Mouse (Mus musculus): ENCODE measurements around the gene Lrrc74b. TPM values are rescaled to one million over a fixed set of nuclear protein-coding genes. Genes with fewer than 3 reads are reported as not detected.

The Lrrc74b gene
- polyA plus RNA-seq, 1 experiment from 2014 or later: 0.44 TPM

DNA sequence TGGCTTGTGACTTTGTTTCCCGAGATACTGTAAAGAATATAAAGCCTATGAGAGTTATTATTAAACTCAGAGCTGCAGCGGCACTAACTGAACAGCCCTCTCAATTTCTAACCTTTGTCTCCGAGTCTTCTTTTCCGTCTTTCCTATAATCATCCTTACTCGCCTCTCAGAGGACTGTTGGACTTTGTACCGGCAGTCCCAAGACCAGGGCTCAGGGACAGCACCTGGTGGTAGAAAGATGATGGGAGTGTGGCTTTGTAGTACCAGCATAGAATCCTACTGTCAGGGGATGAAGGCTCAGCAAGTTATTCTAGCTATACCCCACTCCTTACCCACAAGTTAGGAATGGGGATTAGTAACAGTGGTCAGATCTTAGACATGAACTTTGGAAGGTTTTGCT is 34.8 kb downstream of the Lrrc74b start:
- peak; percentile 28; the same call in 1 of the 2 replicates for ATAC-seq
- TF ChIP-seq CTCF (IDR thresholded peaks at IDR 0.05; ENCODE audit: low read depth): peak; percentile 63
- Histone ChIP-seq H3K36me3 (ENCODE audit: control insufficient read depth, insufficient read depth) (peaks cover 68% of the 10 kb centered on the region), H3K9ac (ENCODE audit: low read depth, low read length) (no peak overlapping the region), H3K27me3 (replicated peaks; ENCODE audit: control insufficient read depth, insufficient read depth, low read length) (no peaks in the 10 kb centered on the region), H3K4me1 (replicated peaks; ENCODE audit: control insufficient read depth, insufficient read depth, low read length) (no peaks in the 10 kb centered on the region), H3K4me3 (ENCODE audit: low read depth, low read length) (no peak overlapping the region), H3K9me3 (ENCODE audit: control insufficient read depth) (no peaks in the 10 kb centered on the region), H3K4me2 (replicated peaks; ENCODE audit: low read depth) (no peak overlapping the region), H3K27ac (ENCODE audit: low read depth, low read length) (peak overlapping the region; percentile 70; the same call in 1 of the 2 replicates)
- 49% methylated on average over 6 of the region's 6 CpGs for WGBS

DNA sequence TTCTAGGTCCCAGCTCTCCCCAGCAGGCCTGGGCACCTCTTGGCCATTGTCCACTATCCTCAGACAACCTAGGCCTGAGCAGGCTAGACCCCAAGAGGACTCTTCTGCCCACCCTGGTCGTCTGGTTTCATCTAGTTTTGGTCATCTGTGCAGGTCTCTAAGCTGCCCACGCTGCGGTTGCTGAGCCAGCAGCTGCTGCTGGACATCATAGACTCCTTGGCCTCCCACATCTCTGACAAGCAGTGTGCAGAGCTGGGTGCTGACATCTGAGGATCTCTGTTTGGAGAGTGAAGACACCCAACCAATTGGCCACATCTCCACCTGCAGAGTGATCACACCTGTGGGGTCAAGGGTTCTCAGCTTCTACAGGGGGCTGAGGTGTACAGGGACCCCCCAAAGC is 35.5 kb downstream of the Lrrc74b start:
- ATAC-seq: no peak
- Histone ChIP-seq H3K4me3 (ENCODE audit: low read depth, low read length) (no peak overlapping the region), H3K9ac (ENCODE audit: low read depth, low read length) (no peak overlapping the region), H3K27ac (ENCODE audit: low read depth, low read length) (peak overlapping the region; percentile 70), H3K4me2 (replicated peaks; ENCODE audit: low read depth) (no peak overlapping the region), H3K4me1 (replicated peaks; ENCODE audit: control insufficient read depth, insufficient read depth, low read length) (no peaks in the 10 kb centered on the region), H3K36me3 (ENCODE audit: control insufficient read depth, insufficient read depth) (peaks cover 75% of the 10 kb centered on the region), H3K27me3 (replicated peaks; ENCODE audit: control insufficient read depth, insufficient read depth, low read length) (no peaks in the 10 kb centered on the region), H3K9me3 (ENCODE audit: control insufficient read depth) (no peaks in the 10 kb centered on the region)
- no peak for TF ChIP-seq CTCF (IDR thresholded peaks at IDR 0.05; ENCODE audit: low read depth)
- WGBS: 78% methylated on average over 3 of the region's 3 CpGs

DNA sequence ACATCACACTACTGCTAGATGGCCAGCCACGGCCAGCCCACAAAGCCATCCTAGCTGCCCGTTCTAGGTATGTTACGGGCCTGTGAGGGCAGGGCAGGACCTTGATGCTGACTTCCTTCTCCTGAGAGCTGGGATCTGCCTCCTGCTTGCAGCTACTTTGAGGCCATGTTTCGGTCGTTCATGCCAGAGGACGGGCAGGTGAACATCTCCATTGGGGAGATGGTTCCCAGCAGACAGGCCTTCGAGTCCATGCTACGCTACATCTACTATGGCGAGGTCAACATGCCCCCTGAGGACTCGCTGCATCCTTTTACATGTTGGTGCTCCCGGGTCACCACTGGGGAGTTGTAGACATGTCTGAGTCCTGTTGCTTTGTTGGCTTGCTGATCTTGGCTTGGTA is 36.9 kb downstream of the Lrrc74b start:
- no peaks in the 10 kb centered on the region for H3K27me3 ChIP-seq (replicated peaks; ENCODE audit: control insufficient read depth, insufficient read depth, low read length)
- no peak for ATAC-seq
- H3K27ac ChIP-seq (ENCODE audit: low read depth, low read length): no peak overlapping the region
- no peak overlapping the region for H3K4me3 ChIP-seq (ENCODE audit: low read depth, low read length)
- WGBS: 94% methylated on average over 11 of the region's 11 CpGs
- TF ChIP-seq CTCF (IDR thresholded peaks at IDR 0.05; ENCODE audit: low read depth): no peak
- H3K9me3 ChIP-seq (ENCODE audit: control insufficient read depth): no peaks in the 10 kb centered on the region
- H3K4me1 ChIP-seq (replicated peaks; ENCODE audit: control insufficient read depth, insufficient read depth, low read length): no peaks in the 10 kb centered on the region
- no peak overlapping the region for H3K9ac ChIP-seq (ENCODE audit: low read depth, low read length)
- peaks cover 89% of the 10 kb centered on the region for H3K36me3 ChIP-seq (ENCODE audit: control insufficient read depth, insufficient read depth)
- H3K4me2 ChIP-seq (replicated peaks; ENCODE audit: low read depth): no peak overlapping the region

DNA sequence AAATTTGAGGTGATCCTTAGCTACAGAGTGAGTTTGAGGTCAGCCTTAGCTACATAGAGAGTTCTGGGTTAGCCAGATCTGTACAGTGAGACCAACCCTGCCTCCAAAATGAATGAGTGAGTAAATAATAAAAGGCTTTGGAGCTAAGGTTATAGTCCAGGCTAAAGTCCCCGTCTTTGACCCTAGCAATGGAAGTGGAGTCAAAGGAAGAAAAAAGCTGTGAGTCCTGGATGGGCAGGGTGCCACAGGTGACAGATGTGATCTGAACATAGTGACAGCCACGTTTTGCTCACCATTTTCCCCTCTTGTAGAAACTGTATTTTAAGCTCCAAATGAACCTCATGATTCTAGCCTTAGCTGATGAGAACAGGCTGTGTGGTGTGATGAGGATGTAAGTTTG is 42.1 kb downstream of the Lrrc74b start:
- Histone ChIP-seq H3K4me3 (ENCODE audit: low read depth, low read length) (no peak overlapping the region), H3K4me2 (replicated peaks; ENCODE audit: low read depth) (no peak overlapping the region), H3K9ac (ENCODE audit: low read depth, low read length) (no peak overlapping the region), H3K27me3 (replicated peaks; ENCODE audit: control insufficient read depth, insufficient read depth, low read length) (no peaks in the 10 kb centered on the region), H3K27ac (ENCODE audit: low read depth, low read length) (no peak overlapping the region), H3K36me3 (ENCODE audit: control insufficient read depth, insufficient read depth) (peaks cover 86% of the 10 kb centered on the region), H3K4me1 (replicated peaks; ENCODE audit: control insufficient read depth, insufficient read depth, low read length) (no peaks in the 10 kb centered on the region), H3K9me3 (ENCODE audit: control insufficient read depth) (no peaks in the 10 kb centered on the region)
- no peak for ATAC-seq
- TF ChIP-seq CTCF (IDR thresholded peaks at IDR 0.05; ENCODE audit: low read depth): no peak
- WGBS: 75% methylated on average over 2 of the region's 2 CpGs

DNA sequence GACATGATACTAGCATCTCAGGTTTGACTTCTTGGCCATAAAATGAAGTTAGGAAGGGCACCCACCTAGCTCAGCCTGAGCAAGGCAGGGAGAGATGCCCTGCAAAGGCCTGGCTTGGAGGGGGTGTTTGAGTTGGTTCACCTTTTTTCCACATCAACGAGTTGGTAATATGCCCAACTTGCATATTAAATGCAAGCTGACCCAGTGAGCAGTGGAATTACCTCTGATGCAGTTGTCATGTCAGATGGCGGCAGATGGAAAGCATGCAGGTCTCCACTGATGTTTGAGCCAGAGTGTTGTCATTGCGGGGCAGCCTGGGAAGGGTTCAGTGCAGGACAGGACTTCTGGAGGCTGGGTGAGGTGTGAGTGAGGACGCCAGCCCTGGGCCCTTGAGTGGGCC is 49.6 kb downstream of the Lrrc74b start:
- TF ChIP-seq CTCF (IDR thresholded peaks at IDR 0.05; ENCODE audit: low read depth): no peak
- Histone ChIP-seq H3K27ac (ENCODE audit: low read depth, low read length) (peak overlapping the region; percentile 88), H3K4me3 (ENCODE audit: low read depth, low read length) (no peak overlapping the region), H3K9ac (ENCODE audit: low read depth, low read length) (0 out of 2 replicates have a peak overlapping the region, but pooled peaks have one; percentile 17), H3K4me2 (replicated peaks; ENCODE audit: low read depth) (peak overlapping the region; percentile 79), H3K36me3 (ENCODE audit: control insufficient read depth, insufficient read depth) (peaks cover 36% of the 10 kb centered on the region), H3K4me1 (replicated peaks; ENCODE audit: control insufficient read depth, insufficient read depth, low read length) (peaks cover 21% of the 10 kb centered on the region), H3K9me3 (ENCODE audit: control insufficient read depth) (no peaks in the 10 kb centered on the region), H3K27me3 (replicated peaks; ENCODE audit: control insufficient read depth, insufficient read depth, low read length) (no peaks in the 10 kb centered on the region)
- WGBS: 88% methylated on average over 4 of the region's 4 CpGs
- ATAC-seq: no peak

DNA sequence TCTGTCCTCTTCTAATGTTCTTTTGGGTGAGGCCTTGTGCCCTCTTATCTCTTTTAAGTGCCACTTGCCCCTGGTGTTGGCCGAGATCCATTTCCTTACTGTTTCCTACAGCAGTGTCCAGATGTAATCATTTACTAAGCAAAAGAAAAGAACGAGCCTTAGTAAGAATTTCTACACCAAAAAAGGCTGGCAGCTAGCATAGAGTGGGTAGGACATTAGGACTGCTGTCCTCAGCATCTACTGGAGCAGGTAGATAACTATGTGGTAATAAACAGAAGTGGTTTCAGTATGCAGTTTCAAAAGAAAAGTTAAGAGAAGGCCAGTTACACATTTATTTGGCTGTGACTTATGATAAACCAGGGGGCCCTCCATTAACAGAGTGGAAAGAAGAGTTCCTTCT is 50.4 kb downstream of the Lrrc74b start:
- Histone ChIP-seq H3K27ac (ENCODE audit: low read depth, low read length) (peak overlapping the region; percentile 88), H3K4me2 (replicated peaks; ENCODE audit: low read depth) (peak overlapping the region; percentile 79), H3K4me3 (ENCODE audit: low read depth, low read length) (peak overlapping the region; percentile 57; the same call in 1 of the 2 replicates), H3K9me3 (ENCODE audit: control insufficient read depth) (no peaks in the 10 kb centered on the region), H3K27me3 (replicated peaks; ENCODE audit: control insufficient read depth, insufficient read depth, low read length) (no peaks in the 10 kb centered on the region), H3K4me1 (replicated peaks; ENCODE audit: control insufficient read depth, insufficient read depth, low read length) (peaks cover 21% of the 10 kb centered on the region), H3K36me3 (ENCODE audit: control insufficient read depth, insufficient read depth) (peaks cover 29% of the 10 kb centered on the region), H3K9ac (ENCODE audit: low read depth, low read length) (no peak overlapping the region)
- 31% methylated on average over 2 of the region's 2 CpGs for WGBS
- peak; percentile 29 for ATAC-seq
- no peak for TF ChIP-seq CTCF (IDR thresholded peaks at IDR 0.05; ENCODE audit: low read depth)

DNA sequence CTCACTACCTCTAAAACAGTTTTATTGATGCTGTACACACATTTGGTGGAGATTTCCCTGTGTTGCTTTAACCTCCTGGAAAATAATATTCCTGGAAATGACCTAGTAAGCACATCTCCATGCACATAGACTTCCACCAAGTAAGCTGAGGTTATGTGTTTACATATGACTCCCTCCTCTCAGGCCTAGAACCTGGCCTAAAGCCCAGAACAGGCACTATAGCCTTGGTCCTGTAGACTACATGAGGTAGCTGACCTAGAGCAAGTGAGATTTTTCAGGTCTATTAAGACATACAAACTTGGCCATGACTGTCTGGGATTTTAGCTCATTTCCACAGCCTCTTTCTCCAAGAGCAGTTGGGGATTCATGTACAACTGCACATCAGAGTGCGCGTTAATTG is 50.9 kb downstream of the Lrrc74b start:
- 80% methylated on average over 2 of the region's 2 CpGs for WGBS

More for the DNA sequence above, 50.9 kb downstream of the Lrrc74b start:
- H3K4me1 ChIP-seq (replicated peaks; ENCODE audit: control insufficient read depth, insufficient read depth, low read length): peaks cover 21% of the 10 kb centered on the region
- H3K4me2 ChIP-seq (replicated peaks; ENCODE audit: low read depth): peak overlapping the region; percentile 79
- peak overlapping the region; percentile 1; the same call in 1 of the 2 replicates for H3K9ac ChIP-seq (ENCODE audit: low read depth, low read length)
- H3K4me3 ChIP-seq (ENCODE audit: low read depth, low read length): peak overlapping the region; percentile 57; the same call in 1 of the 2 replicates
- H3K27ac ChIP-seq (ENCODE audit: low read depth, low read length): peak overlapping the region; percentile 88
- H3K36me3 ChIP-seq (ENCODE audit: control insufficient read depth, insufficient read depth): peaks cover 26% of the 10 kb centered on the region
- H3K9me3 ChIP-seq (ENCODE audit: control insufficient read depth): no peaks in the 10 kb centered on the region
- ATAC-seq: no peak
- TF ChIP-seq CTCF (IDR thresholded peaks at IDR 0.05; ENCODE audit: low read depth): no peak
- H3K27me3 ChIP-seq (replicated peaks; ENCODE audit: control insufficient read depth, insufficient read depth, low read length): no peaks in the 10 kb centered on the region

Measured in intestine, postnatal 0 days (tissue).